Mouse (Mus musculus) embryonic stem cell, embryonic (primary cell): Measurements from ENCODE around the gene Gli2.

ENCODE experiments used
- CTCF ChIA-PET, 4 experiments: fragments of 300-600 bp in 2 of 4; fragments of 350-600 bp in 2 of 4; sonication (Branson Sonifier 250); formaldehyde crosslinking; loops; one replicate each; lab custom pipeline; 2022; ENCODE audit warnings: inconsistent platforms in 2 of 4; lab: Charles Lee
- POLR2A ChIA-PET, 4 experiments: fragments of 300-600 bp in 2 of 4; fragments of 350-600 bp in 2 of 4; sonication (Branson Sonifier 250); formaldehyde crosslinking; loops; one replicate each; lab custom pipeline; 2022; ENCODE audit warnings: antibody characterized with exemption in 4 of 4, inconsistent platforms in 1 of 4; lab: Charles Lee

Gene Gli2

DNA sequence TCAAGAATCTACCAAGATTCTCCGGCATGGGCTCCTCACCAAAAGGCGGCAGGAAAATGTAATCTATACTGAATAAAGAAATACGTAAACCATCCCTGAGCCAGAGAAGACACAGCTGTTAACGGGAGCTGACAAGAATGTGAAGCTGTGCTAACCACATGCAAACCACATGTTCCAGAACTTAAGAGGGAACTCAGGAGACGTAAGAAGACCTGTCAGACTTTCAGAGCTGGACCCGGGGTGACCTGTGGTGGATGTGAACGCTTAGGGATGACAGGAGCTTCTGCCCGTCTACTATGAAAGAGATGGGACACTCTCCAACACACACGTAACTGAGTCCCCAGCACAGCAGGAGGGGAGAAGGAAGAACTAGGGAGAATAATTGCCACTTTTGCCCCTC is 18.1 kb downstream of the Gli2 start:
- CTCF ChIA-PET: interaction anchor here (0.5 to 1.7 kb wide), 4 partner anchors 47 to 175 kb away, joined by 3 to 8 read pairs (median 6); no protein-coding TSS in a partner anchor
- POLR2A ChIA-PET: interaction anchor here in 3 of 4 experiments (0.6 to 5.0 kb wide), 23 partner anchors 9 to 539 kb away, joined by 3 to 66 read pairs (median 6); partner anchors contain the start of gene Gli2 (in 1 of the 3)

- POLR2A ChIA-PET: interaction anchor here in 3 of 4 experiments (0.7 to 5.0 kb wide), 20 partner anchors 8 to 52 kb away, joined by 3 to 66 read pairs (median 6); partner anchors contain the start of gene Gli2 (in 1 of the 3)
- CTCF ChIA-PET: interaction anchor here in 1 of 4 experiments (0.6 kb wide), 1 partner anchor 10 kb away, joined by 4 read pairs; no protein-coding TSS in a partner anchor
Observed at GRCm38 (mm10) chr1:119034163-119034705, 19.2 kb downstream of the Gli2 start.

- ChIA-PET CTCF (interaction anchor here in 1 of 4 experiments (0.6 kb wide), 1 partner anchor 10 kb away, joined by 4 read pairs; no protein-coding TSS in a partner anchor), POLR2A (interaction anchor here in 3 of 4 experiments (0.7 to 5.0 kb wide), 16 partner anchors 7 to 46 kb away, joined by 3 to 66 read pairs (median 6); partner anchors contain the start of gene Gli2 (in 1 of the 3))
Observed at GRCm38 (mm10) chr1:119033450-119034162, 19.8 kb downstream of the Gli2 start.

DNA sequence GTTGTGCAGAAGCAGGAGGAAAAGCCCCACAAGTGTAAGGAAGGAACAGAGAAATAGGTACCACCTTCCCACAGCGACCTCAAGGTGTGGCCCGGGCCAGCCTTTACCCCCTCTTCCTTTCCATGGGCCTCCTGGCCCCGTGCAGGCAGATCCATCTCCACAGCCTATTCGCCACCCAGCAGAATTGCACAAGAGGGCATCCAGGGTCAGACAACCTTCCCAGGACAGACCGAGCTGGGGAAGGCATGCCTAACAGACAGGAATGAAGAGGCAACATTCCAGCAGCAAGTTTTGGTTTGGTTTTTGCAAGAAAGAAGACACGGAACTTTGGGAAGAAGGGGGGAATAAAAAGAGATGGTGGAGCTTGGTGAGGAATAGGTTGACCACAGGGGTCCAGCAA is 22.2 kb downstream of the Gli2 start:
- ChIA-PET POLR2A (interaction anchor here in 2 of 4 experiments (1.2 to 1.7 kb wide), 7 partner anchors 10 to 120 kb away, joined by 3 to 9 read pairs (median 4); partner anchors contain the start of gene Gli2 (in 1 of the 2)), CTCF (interaction anchor here in 1 of 4 experiments (1.1 kb wide), 1 partner anchor 44 kb away, joined by 3 read pairs; no protein-coding TSS in a partner anchor)

DNA sequence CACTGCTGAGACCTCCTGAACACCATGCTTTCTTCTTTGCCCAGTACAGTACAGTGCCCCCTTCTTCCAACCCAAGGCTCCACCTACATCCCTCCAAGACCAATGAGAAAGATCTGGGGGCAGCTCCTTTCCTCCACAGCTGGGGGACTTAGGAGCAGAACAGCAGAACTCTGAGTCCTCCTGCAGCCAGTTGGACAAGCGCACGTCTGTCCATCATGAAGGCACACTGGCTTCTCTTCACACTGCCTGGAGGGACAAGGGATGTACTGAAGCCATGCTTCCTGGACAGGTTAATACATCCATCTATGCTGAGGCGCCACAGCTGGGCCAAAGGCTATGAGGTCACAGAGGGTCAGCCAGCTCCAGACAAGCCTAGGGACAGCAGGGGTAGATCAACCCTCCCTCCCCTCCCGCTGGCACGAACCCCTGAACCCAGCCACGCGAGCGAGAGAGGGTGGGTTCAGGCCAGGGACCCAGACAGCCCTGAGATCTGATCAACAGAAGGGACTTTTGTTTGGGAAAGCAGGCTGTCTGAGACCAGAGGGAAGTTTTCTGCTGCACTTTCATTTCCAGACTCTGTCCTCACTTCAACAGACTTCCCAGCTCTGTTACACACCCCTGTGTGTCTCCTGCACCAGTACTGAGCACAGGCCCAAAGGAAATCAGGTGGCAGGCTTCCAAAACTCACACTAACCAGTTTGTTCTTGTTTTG is 27.6 kb downstream of the Gli2 start:
- ChIA-PET POLR2A (interaction anchor here in 2 of 4 experiments (1.0 to 2.0 kb wide), 9 partner anchors 8 to 28 kb away, joined by 3 to 13 read pairs (median 5); no protein-coding TSS in a partner anchor), CTCF (interaction anchor here in 2 of 4 experiments (0.7 to 1.4 kb wide), 2 partner anchors 11 to 15 kb away, joined by 3 to 4 read pairs; no protein-coding TSS in a partner anchor)

GRCm38 (mm10) chr1:119022311-119022710 is 31.1 kb downstream of the Gli2 start:
- CTCF ChIA-PET: interaction anchor here in 1 of 4 experiments (1.0 kb wide), 1 partner anchor 92 kb away, joined by 3 read pairs; no protein-coding TSS in a partner anchor
- POLR2A ChIA-PET: interaction anchor here in 2 of 4 experiments (1.0 to 2.4 kb wide), 6 partner anchors 12 to 101 kb away, joined by 3 to 11 read pairs (median 4); no protein-coding TSS in a partner anchor

DNA sequence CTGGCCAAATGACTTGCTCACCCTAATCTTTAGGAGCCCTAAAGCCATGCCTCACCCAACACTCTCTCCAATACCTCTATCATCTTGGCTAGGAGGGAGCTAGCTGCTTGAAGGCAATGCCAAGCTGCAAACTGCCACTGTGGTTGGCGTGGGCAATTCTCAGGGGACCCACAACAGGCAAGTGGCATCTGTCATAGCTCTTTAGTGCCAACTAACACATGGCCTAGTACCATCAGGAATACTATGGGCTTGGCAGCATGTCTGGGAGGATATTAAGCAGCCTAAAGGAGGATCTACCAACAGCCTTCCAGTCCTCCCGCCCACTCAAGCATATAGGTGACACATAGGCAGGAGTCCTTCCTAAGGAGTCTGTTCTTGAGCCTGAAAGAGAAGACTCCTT is 33.3 kb downstream of the Gli2 start:
- POLR2A ChIA-PET: interaction anchor here in 1 of 4 experiments (1.3 to 1.9 kb wide), 3 partner anchors 16 to 55 kb away, joined by 3 to 5 read pairs (median 5); no protein-coding TSS in a partner anchor
- CTCF ChIA-PET: no interaction called here

DNA sequence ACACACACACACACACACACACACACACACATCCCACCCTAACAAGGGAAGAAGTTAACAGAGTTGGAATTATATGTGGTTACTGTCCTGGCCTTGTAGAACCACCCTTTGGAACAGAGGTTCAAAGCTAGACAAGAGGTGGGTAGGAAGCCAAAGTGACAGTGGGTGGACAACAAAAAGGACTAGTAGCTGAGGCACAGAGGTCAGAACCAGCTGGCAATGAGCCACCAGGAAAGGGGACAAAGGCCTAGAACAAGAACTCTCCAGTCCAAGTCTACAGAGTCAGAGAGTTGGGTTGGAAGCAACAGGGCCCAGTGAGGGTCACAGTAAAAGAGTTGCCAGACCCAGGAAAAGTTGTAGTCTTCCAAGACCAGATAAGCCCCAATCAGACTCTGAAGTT is 34.4 kb downstream of the Gli2 start:
- ChIA-PET CTCF (interaction anchor here in 1 of 4 experiments (0.6 kb wide), 1 partner anchor 1097 kb away, joined by 3 read pairs; no protein-coding TSS in a partner anchor), POLR2A (interaction anchor here in 2 of 4 experiments (0.9 to 1.9 kb wide), 3 partner anchors 14 to 56 kb away, joined by 4 to 5 read pairs (median 5); no protein-coding TSS in a partner anchor)

DNA sequence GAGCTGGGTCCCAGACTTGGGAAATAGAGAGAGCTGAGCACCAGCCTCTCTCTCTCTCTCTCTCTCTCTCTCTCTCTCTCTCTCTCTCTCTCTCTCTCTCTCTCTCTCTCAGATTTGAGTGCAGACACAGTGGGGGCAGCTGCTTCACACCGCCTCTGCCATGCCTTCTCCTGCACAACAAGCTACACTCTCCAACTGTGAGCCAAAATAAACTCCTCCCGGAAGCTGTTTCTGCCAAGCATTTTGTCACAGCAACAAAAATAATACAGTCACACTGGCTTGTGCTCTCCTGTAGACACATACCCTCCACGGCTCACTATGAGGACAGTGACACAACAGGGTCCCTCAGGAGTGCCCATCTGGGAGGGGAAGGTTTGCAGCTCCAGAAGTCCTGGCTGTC is 36.6 kb downstream of the Gli2 start:
- ChIA-PET POLR2A (interaction anchor here in 2 of 4 experiments (0.7 to 1.8 kb wide), 8 partner anchors 10 to 365 kb away, joined by 3 to 4 read pairs (median 4); no protein-coding TSS in a partner anchor), CTCF (interaction anchor here in 2 of 4 experiments (0.6 to 1.5 kb wide), 3 partner anchors 58 to 66 kb away, joined by 3 to 4 read pairs (median 4); no protein-coding TSS in a partner anchor)

DNA sequence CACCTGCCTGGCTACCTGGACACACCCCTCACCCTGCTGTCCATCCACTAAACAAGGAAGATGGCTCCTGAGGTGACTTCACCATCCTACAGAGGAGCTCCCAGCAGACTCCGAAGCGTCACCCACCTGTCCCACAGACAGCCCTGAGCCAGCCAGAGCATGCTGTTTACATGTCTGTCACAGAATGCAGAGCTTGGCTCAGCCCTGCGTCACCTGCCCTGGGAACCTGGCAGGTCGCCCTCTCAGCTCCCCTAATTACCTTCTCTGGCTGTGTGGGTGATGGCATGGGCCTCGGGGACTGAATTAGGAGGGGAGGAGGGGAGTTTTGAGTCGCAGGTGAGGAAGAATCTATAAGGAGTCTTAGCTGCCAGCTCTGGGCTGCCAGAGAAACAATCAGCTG is 38.3 kb downstream of the Gli2 start:
- POLR2A ChIA-PET: interaction anchor here in 3 of 4 experiments (0.5 to 1.6 kb wide), 12 partner anchors 12 to 281 kb away, joined by 3 to 11 read pairs (median 3); partner anchors contain the start of gene Gli2 (in 1 of the 3)
- CTCF ChIA-PET: interaction anchor here in 1 of 4 experiments (0.6 to 1.0 kb wide), 2 partner anchors 11 to 292 kb away, joined by 3 to 4 read pairs; no protein-coding TSS in a partner anchor

GRCm38 (mm10) chr1:119008949-119009348 is 44.5 kb downstream of the Gli2 start:
- CTCF ChIA-PET: no interaction called here
- POLR2A ChIA-PET: interaction anchor here in 1 of 4 experiments (2.3 kb wide), 1 partner anchor 45 kb away, joined by 6 read pairs; the partner anchor contains the start of gene Gli2

GRCm38 (mm10) chr1:119003852-119004398 is 49.5 kb downstream of the Gli2 start:
- ChIA-PET CTCF (interaction anchor here (0.5 to 1.8 kb wide), 6 partner anchors 50 to 344 kb away, joined by 3 to 5 read pairs (median 4); partner anchors contain the start of gene Gli2 (in 2 of the 4)), POLR2A (interaction anchor here in 3 of 4 experiments (0.6 to 3.7 kb wide), 28 partner anchors 9 to 196 kb away, joined by 3 to 16 read pairs (median 4); partner anchors contain the start of gene Gli2 (in 1 of the 3))

- ChIA-PET POLR2A (interaction anchor here in 2 of 4 experiments (0.6 to 3.7 kb wide), 2 partner anchors 9 to 18 kb away, joined by 3 to 15 read pairs; no protein-coding TSS in a partner anchor), CTCF (interaction anchor here in 1 of 4 experiments (0.5 to 0.6 kb wide), 2 partner anchors 36 to 232 kb away, joined by 4 read pairs; no protein-coding TSS in a partner anchor)
Observed at GRCm38 (mm10) chr1:119001454-119002034, 51.9 kb downstream of the Gli2 start.

- ChIA-PET CTCF (no interaction called here), POLR2A (interaction anchor here in 1 of 4 experiments (0.6 to 2.1 kb wide), 6 partner anchors 9 to 394 kb away, joined by 3 to 9 read pairs (median 4); no protein-coding TSS in a partner anchor)
Observed at GRCm38 (mm10) chr1:118994482-118995105, 58.8 kb downstream of the Gli2 start.

GRCm38 (mm10) chr1:118993775-118994174 is 59.6 kb downstream of the Gli2 start:
- POLR2A ChIA-PET: interaction anchor here (0.6 to 2.1 kb wide), 7 partner anchors 10 to 1075 kb away, joined by 3 to 9 read pairs (median 3); no protein-coding TSS in a partner anchor
- CTCF ChIA-PET: no interaction called here

- CTCF ChIA-PET: interaction anchor here in 1 of 4 experiments (0.8 kb wide), 1 partner anchor 65 kb away, joined by 3 read pairs; the partner anchor contains the start of gene Gli2
- POLR2A ChIA-PET: interaction anchor here in 3 of 4 experiments (0.6 to 7.1 kb wide), 9 partner anchors 9 to 122 kb away, joined by 3 to 36 read pairs (median 4); no protein-coding TSS in a partner anchor
Observed at GRCm38 (mm10) chr1:118988331-118988730, 65.1 kb downstream of the Gli2 start.
